ENCODE assay signal across 9 mouse cellular contexts in the genomic region with DNA sequence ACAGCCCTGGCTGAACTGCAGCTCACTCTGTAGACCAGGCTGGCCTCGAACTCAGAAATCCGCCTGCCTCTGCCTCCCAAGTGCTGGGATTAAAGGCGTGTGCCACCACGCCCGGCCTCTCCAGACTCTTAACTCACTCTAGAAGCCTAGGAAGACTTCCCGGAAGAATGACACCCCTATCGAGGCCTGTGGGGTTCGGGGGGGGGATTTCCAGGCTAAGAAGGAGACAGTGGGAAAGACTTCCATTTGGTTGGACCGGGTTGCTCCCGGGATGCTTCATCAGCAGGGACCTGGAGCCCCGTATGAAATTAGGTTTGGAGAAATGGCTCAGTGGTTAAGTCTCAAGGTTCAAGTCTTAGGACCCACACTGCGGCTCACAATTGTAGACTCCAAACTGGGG. TPM values are rescaled to one million over a fixed set of nuclear protein-coding genes. Genes with fewer than 3 reads are reported as not detected.
A peak's percentile ranks its signal among the peaks of the same experiment; 100 is the strongest.
DNase-seq lines count a peak whose midpoint lies in the region; ATAC-seq and TF ChIP-seq lines count a peak whose summit lies in the region.
"Had no signal": no experiment of that assay in that cellular context is flagged by ENCODE, and none has a peak within 500 bp of the region (broad histone marks: within the 10 kb centered on the region; RNA-seq: fewer than 3 reads in every experiment).

No protein-coding gene starts in this region.

- H3K9me3 ChIP-seq in forebrain, embryonic 12.5 days: no peaks in the 10 kb centered on the region
- no peaks in the 10 kb centered on the region for H3K9me3 ChIP-seq in limb, embryonic 15.5 days

- H3K4me2 ChIP-seq in forebrain, embryonic 12.5 days: peak overlapping the region; percentile 86
- peak overlapping the region; percentile 77 for H3K4me2 ChIP-seq in limb, embryonic 15.5 days

- H3K4me1 ChIP-seq in liver, adult 2 months (ENCODE audit: control insufficient read depth, insufficient read depth, low read length): peaks cover 33% of the 10 kb centered on the region
- peaks cover 14% of the 10 kb centered on the region for H3K4me1 ChIP-seq in forebrain, embryonic 12.5 days
- peaks cover 29% of the 10 kb centered on the region for H3K4me1 ChIP-seq in limb, embryonic 15.5 days
- H3K4me1 ChIP-seq in small intestine, adult 2 months (ENCODE audit: control insufficient read depth, insufficient read depth, insufficient read length, low read length): peaks cover 13% of the 10 kb centered on the region

- no peak for TF ChIP-seq POLR2A in liver, adult 2 months (IDR thresholded peaks at IDR 0.05; ENCODE audit: extremely low read depth, insufficient read depth, low read length)
- TF ChIP-seq POLR2A in small intestine, adult 2 months (IDR thresholded peaks at IDR 0.05; ENCODE audit: low read depth, low read length): no peak

- 71% methylated on average over 12 of the region's 12 CpGs for WGBS in liver, adult 2 months
- 88% methylated on average over 12 of the region's 12 CpGs for WGBS in forebrain, embryonic 12.5 days
- WGBS in limb, embryonic 15.5 days: 85% methylated on average over 12 of the region's 12 CpGs
- whole genome bisulfite sequencing in small intestine, adult 2 months: 79% methylated on average over 12 of the region's 12 CpGs

- peaks cover 10% of the 10 kb centered on the region; the same call in 1 of the 2 replicates for H3K36me3 ChIP-seq in liver, adult 2 months (ENCODE audit: control insufficient read depth, insufficient read depth, low read length)
- no peaks in the 10 kb centered on the region for H3K36me3 ChIP-seq in forebrain, embryonic 12.5 days (replicated peaks)
- no peaks in the 10 kb centered on the region for H3K36me3 ChIP-seq in limb, embryonic 15.5 days
- no peaks in the 10 kb centered on the region for H3K36me3 ChIP-seq in small intestine, adult 2 months (ENCODE audit: control insufficient read depth, insufficient read depth, low read length)

- no peak for TF ChIP-seq CTCF in liver, adult 2 months (IDR thresholded peaks at IDR 0.05; ENCODE audit: low read depth, low read length)
- no peak for TF ChIP-seq CTCF in small intestine, adult 2 months (IDR thresholded peaks at IDR 0.05; ENCODE audit: extremely low read depth, insufficient read length, insufficient replicate concordance, low read depth, low read length)

- no peak overlapping the region for H3K4me3 ChIP-seq in liver, adult 2 months (ENCODE audit: insufficient read depth, low read depth, low read length)
- peak overlapping the region; percentile 72 for H3K4me3 ChIP-seq in forebrain, embryonic 12.5 days (replicated peaks)
- H3K4me3 ChIP-seq in limb, embryonic 15.5 days: peak overlapping the region; percentile 92
- peak overlapping the region; percentile 54 for H3K4me3 ChIP-seq in small intestine, adult 2 months (ENCODE audit: low read depth, low read length)

- ATAC-seq in forebrain, embryonic 12.5 days (ENCODE audit: low FRiP score): no peak
- ATAC-seq in limb, embryonic 15.5 days (ENCODE audit: insufficient number of reproducible peaks, low FRiP score, low TSS enrichment, low read depth): no peak
- ATAC-seq in activated CD4-positive, CD25-positive, alpha-beta regulatory T cell, adult 4 months: no peak

- no peak overlapping the region for H3K9ac ChIP-seq in liver, adult 2 months (ENCODE audit: low read depth, low read length)
- no peak overlapping the region for H3K9ac ChIP-seq in forebrain, embryonic 12.5 days
- H3K9ac ChIP-seq in limb, embryonic 15.5 days: peak overlapping the region; percentile 50

- H3K27me3 ChIP-seq in liver, adult 2 months (ENCODE audit: control insufficient read depth, insufficient read depth, low read length): no peaks in the 10 kb centered on the region
- no peaks in the 10 kb centered on the region for H3K27me3 ChIP-seq in forebrain, embryonic 12.5 days
- no peaks in the 10 kb centered on the region for H3K27me3 ChIP-seq in limb, embryonic 15.5 days
- no peaks in the 10 kb centered on the region for H3K27me3 ChIP-seq in small intestine, adult 2 months (ENCODE audit: control insufficient read depth, insufficient read depth, low read length)

- no peak for DNase-seq in liver, adult 2 months (ENCODE audit: extremely low read depth, low read depth, low spot score)
- no peak for DNase-seq in liver
- DNase-seq in layer of hippocampus, postnatal 36 days: no peak
- no peak for DNase-seq in embryo, embryonic 10.5 days (ENCODE audit: low spot score)

- H3K79me2 ChIP-seq in liver, adult 2 months (ENCODE audit: control insufficient read depth, insufficient read depth, low read length): 0 out of 2 replicates have a peak, but pooled peaks cover 2% of the 10 kb centered on the region

- peak overlapping the region; percentile 37; the same call in 1 of the 2 replicates for H3K27ac ChIP-seq in liver, adult 2 months (replicated peaks; ENCODE audit: insufficient read depth, low read depth, low read length)
- no peak overlapping the region for H3K27ac ChIP-seq in forebrain, embryonic 12.5 days
- H3K27ac ChIP-seq in limb, embryonic 15.5 days: peak overlapping the region; percentile 92
- H3K27ac ChIP-seq in small intestine, adult 2 months (ENCODE audit: insufficient read depth, low read depth, low read length): no peak overlapping the region

RNA-seq across cellular contexts. Expression of a gene that starts 9.3 kb away (rescaled TPM):
- 158 and 175 TPM in 2 replicates for total RNA-seq in liver, adult 2 months (2014; rRNA removed)
- 414 and 481 TPM in 2 replicates for polyA plus RNA-seq in liver, adult 2 months (2012; rRNA removed)
- 16.4 and 19.6 TPM in 2 replicates for polyA plus RNA-seq in forebrain, embryonic 12.5 days (2016; fragmentation: Nextera tagmentation; extraction: Ambion mirVana)
- polyA plus RNA-seq in limb, embryonic 15.5 days (2015; fragmentation: Nextera tagmentation; extraction: Ambion mirVana): 33.5 and 34.8 TPM in 2 replicates
- 25.6 and 26.0 TPM in 2 replicates for polyA plus RNA-seq in small intestine, adult 2 months (2012; rRNA removed)
- 10 to 100 TPM in 1 of 2 experiments, 1 to 10 TPM in 1; 9.3 to 11.0 TPM for total RNA-seq in layer of hippocampus, postnatal 36 days (2021)
- polyA plus RNA-seq in activated CD4-positive, CD25-positive, alpha-beta regulatory T cell, adult 4 months (2017; shearing (Covaris generic)): 1 to 10 TPM; 3.8 to 6.2 TPM

RNA-seq across cellular contexts. Expression of a gene that starts 18.2 kb away (rescaled TPM):
- 19.5 and 27.3 TPM in 2 replicates for total RNA-seq in liver, adult 2 months (2014; rRNA removed)
- 46.6 and 63.7 TPM in 2 replicates for polyA plus RNA-seq in liver, adult 2 months (2012; rRNA removed)
- polyA plus RNA-seq in forebrain, embryonic 12.5 days (2016; fragmentation: Nextera tagmentation; extraction: Ambion mirVana): 105 and 110 TPM in 2 replicates
- 84.4 and 101 TPM in 2 replicates for polyA plus RNA-seq in limb, embryonic 15.5 days (2015; fragmentation: Nextera tagmentation; extraction: Ambion mirVana)
- 41.9 and 89.9 TPM in 2 replicates for polyA plus RNA-seq in small intestine, adult 2 months (2012; rRNA removed)
- total RNA-seq in layer of hippocampus, postnatal 36 days (2021): 100 to 1,000 TPM; 110 to 117 TPM
- 10 to 100 TPM; 26.2 to 26.4 TPM for polyA plus RNA-seq in activated CD4-positive, CD25-positive, alpha-beta regulatory T cell, adult 4 months (2017; shearing (Covaris generic))

RNA-seq across cellular contexts. Expression of a gene that starts 26.2 kb away (rescaled TPM):
- 2.2 and 3.2 TPM in 2 replicates for total RNA-seq in liver, adult 2 months (2014; rRNA removed)
- polyA plus RNA-seq in liver, adult 2 months (2012; rRNA removed): 7.5 and 10.4 TPM in 2 replicates
- 30.1 and 35.1 TPM in 2 replicates for polyA plus RNA-seq in forebrain, embryonic 12.5 days (2016; fragmentation: Nextera tagmentation; extraction: Ambion mirVana)
- 23.0 and 24.7 TPM in 2 replicates for polyA plus RNA-seq in limb, embryonic 15.5 days (2015; fragmentation: Nextera tagmentation; extraction: Ambion mirVana)
- polyA plus RNA-seq in small intestine, adult 2 months (2012; rRNA removed): 10.9 and 25.3 TPM in 2 replicates
- 10 to 100 TPM; 18.7 to 19.1 TPM for total RNA-seq in layer of hippocampus, postnatal 36 days (2021)
- 10 to 100 TPM; 62.2 to 84.6 TPM for polyA plus RNA-seq in activated CD4-positive, CD25-positive, alpha-beta regulatory T cell, adult 4 months (2017; shearing (Covaris generic))

RNA-seq across cellular contexts. Expression of a gene that starts 46.1 kb away (rescaled TPM):
- not detected in 2 replicates for total RNA-seq in liver, adult 2 months (2014; rRNA removed)
- not detected in 2 replicates for polyA plus RNA-seq in liver, adult 2 months (2012; rRNA removed)
- 1.9 and 2.1 TPM in 2 replicates for polyA plus RNA-seq in forebrain, embryonic 12.5 days (2016; fragmentation: Nextera tagmentation; extraction: Ambion mirVana)
- not detected in 2 replicates for polyA plus RNA-seq in limb, embryonic 15.5 days (2015; fragmentation: Nextera tagmentation; extraction: Ambion mirVana)
- not detected in 2 replicates for polyA plus RNA-seq in small intestine, adult 2 months (2012; rRNA removed)
- 1 to 10 TPM; 1.2 to 1.3 TPM for total RNA-seq in layer of hippocampus, postnatal 36 days (2021)
- polyA plus RNA-seq in activated CD4-positive, CD25-positive, alpha-beta regulatory T cell, adult 4 months (2017; shearing (Covaris generic)): under 1 TPM in 1 of 2 experiments, not detected in 1; 0.99 TPM
- total RNA-seq: hematopoietic stem cell, adult 5-6 weeks had no signal

RNA-seq across cellular contexts. Expression of a gene that starts 48.3 kb away (rescaled TPM):
- 14.2 and 25.9 TPM in 2 replicates for total RNA-seq in liver, adult 2 months (2014; rRNA removed)
- polyA plus RNA-seq in liver, adult 2 months (2012; rRNA removed): 55.0 and 70.8 TPM in 2 replicates
- 21.0 and 21.4 TPM in 2 replicates for polyA plus RNA-seq in forebrain, embryonic 12.5 days (2016; fragmentation: Nextera tagmentation; extraction: Ambion mirVana)
- 64.6 and 71.5 TPM in 2 replicates for polyA plus RNA-seq in limb, embryonic 15.5 days (2015; fragmentation: Nextera tagmentation; extraction: Ambion mirVana)
- 36.8 and 54.4 TPM in 2 replicates for polyA plus RNA-seq in small intestine, adult 2 months (2012; rRNA removed)
- total RNA-seq in layer of hippocampus, postnatal 36 days (2021): 10 to 100 TPM; 18.9 to 19.2 TPM
- polyA plus RNA-seq in activated CD4-positive, CD25-positive, alpha-beta regulatory T cell, adult 4 months (2017; shearing (Covaris generic)): not detected

Comparison
In these comparisons a context has a peak if more than half of its experiments do, and no peak if none do; other contexts are left out.
1. H3K27ac ChIP-seq: peak in liver, adult 2 months (single experiment) and limb, embryonic 15.5 days (single experiment); none in forebrain, embryonic 12.5 days (single experiment) and small intestine, adult 2 months (single experiment).
2. RNA of a gene that starts 9.3 kb away (polyA plus RNA-seq): 414 to 481 TPM in liver, adult 2 months; 33.5 to 34.8 TPM in limb, embryonic 15.5 days, 25.6 to 26.0 TPM in small intestine, adult 2 months, 16.4 to 19.6 TPM in forebrain, embryonic 12.5 days and 3.8 to 6.2 TPM in activated CD4-positive, CD25-positive, alpha-beta regulatory T cell, adult 4 months; every median in the first group is over 10 times any median in the second.